Mouse (Mus musculus) intestine, embryonic 14.5 days (tissue): Measurements from ENCODE around the gene Khdc1b. TPM values are rescaled to one million over a fixed set of nuclear protein-coding genes. Genes with fewer than 3 reads are reported as not detected.

Experiments
- ATAC-seq: fragments of 200-750 bp; cut with Nextera tagmentation; replicated peaks from 2 replicates; pipeline ENCODE4 v1.8.0; 2017; ENCODE audit warnings: low read depth, moderate number of reproducible peaks, moderate TSS enrichment, moderate library complexity; ENCODE audit not compliant: low FRiP score, low TSS enrichment
- DNase-seq: peaks from one replicate; pipeline ENCODE4 v3.0.0-alpha.2; 2018; ENCODE audit warnings: low spot score
- H3K27ac ChIP-seq: fragments of 300-500 bp; sonication (generic); 2 replicates; pipeline ENCODE4 v1.5.1; 2014; ENCODE audit warnings: low read depth, mild to moderate bottlenecking, control low read depth
- H3K27me3 ChIP-seq: fragments of 300-500 bp; sonication (generic); replicated peaks from 2 replicates; pipeline ENCODE4 v1.6.1; 2014; ENCODE audit warnings: low read length, control low read depth; ENCODE audit not compliant: control insufficient read depth, insufficient read depth
- H3K36me3 ChIP-seq: fragments of 300-500 bp; sonication (generic); 2 replicates; pipeline ENCODE4 v1.6.1; 2014; ENCODE audit warnings: low read length, control low read depth; ENCODE audit not compliant: control insufficient read depth, insufficient read depth
- H3K4me1 ChIP-seq: fragments of 300-500 bp; sonication (generic); replicated peaks from 2 replicates; pipeline ENCODE4 v1.6.1; 2014; ENCODE audit warnings: low read length, control low read depth, mixed read lengths; ENCODE audit not compliant: control insufficient read depth, insufficient read depth
- H3K4me2 ChIP-seq: fragments of 300-500 bp; sonication (generic); 2 replicates; pipeline ENCODE4 v1.6.1; 2014; ENCODE audit warnings: low read length
- H3K4me3 ChIP-seq: fragments of 300-500 bp; sonication (generic); 2 replicates; pipeline ENCODE4 v1.5.1; 2014; ENCODE audit warnings: low read depth, low read length, control low read depth, mixed read lengths
- H3K9ac ChIP-seq: fragments of 300-500 bp; sonication (generic); 2 replicates; pipeline ENCODE4 v1.6.1; 2014; ENCODE audit warnings: mild to moderate bottlenecking, low read length
- H3K9me3 ChIP-seq: fragments of 300-500 bp; sonication (generic); 2 replicates; pipeline ENCODE4 v1.6.1; 2016; ENCODE audit warnings: low read length, control low read depth; ENCODE audit not compliant: control insufficient read depth
- WGBS: fragments of 180-500 bp; shearing (Covaris S2); extraction: QIAGEN DNeasy Blood & Tissue Kit; methylation state at CpG from one replicate; pipeline ENCODE4 v1.1.7; 2014; 5-methylcytosine and 5-hydroxymethylcytosine counted together
- polyA plus RNA-seq: library from polyadenylated mRNA; unstranded; fragments of >200 nt; fragmentation: Nextera tagmentation; extraction: Ambion mirVana; gene quantifications from 2 replicates; pipeline ENCODE4 v1.2.1, GENCODE M21; 2014

The Khdc1b gene
- polyA plus RNA-seq, 1 experiment from 2014 or later, result 0.12 TPM

- Histone ChIP-seq H3K9me3 (no peaks in the 10 kb centered on the region), H3K27me3 (no peaks in the 10 kb centered on the region), H3K36me3 (no peaks in the 10 kb centered on the region), H3K4me3 (no peak overlapping the region), H3K4me1 (no peaks in the 10 kb centered on the region), H3K4me2 (no peak overlapping the region), H3K27ac (no peak overlapping the region), H3K9ac (no peak overlapping the region)
- no peak for DNase-seq
- ATAC-seq, result no peak
- WGBS, result 76% methylated on average over 2 of the region's 2 CpGs
Observed at GRCm38 (mm10) chr1:21407266-21407665, 23.9 kb downstream of the Khdc1b start.

GRCm38 (mm10) chr1:21411331-21412196 lies 28.2 kb downstream of the Khdc1b start:
- Histone ChIP-seq H3K4me2 (no peak overlapping the region; the same call in 1 of the 2 replicates), H3K27ac (no peak overlapping the region), H3K27me3 (no peaks in the 10 kb centered on the region), H3K9me3 (no peaks in the 10 kb centered on the region), H3K36me3 (no peaks in the 10 kb centered on the region), H3K4me1 (no peaks in the 10 kb centered on the region), H3K4me3 (no peak overlapping the region), H3K9ac (no peak overlapping the region)
- WGBS, result 53% methylated on average over 18 of the region's 18 CpGs
- DNase-seq (no peak), ATAC-seq (0 out of 2 replicates have a peak, but pooled peaks have one; percentile 50)

GRCm38 (mm10) chr1:21412197-21412555 lies 28.8 kb downstream of the Khdc1b start:
- WGBS, result 76% methylated on average over 2 of the region's 2 CpGs
- no peaks in the 10 kb centered on the region for H3K36me3 ChIP-seq
- no peak for ATAC-seq

GRCm38 (mm10) chr1:21419370-21419769 lies 36.0 kb downstream of the Khdc1b start:
- ATAC-seq (no peak), DNase-seq (no peak)
- H3K4me3 ChIP-seq, result no peak overlapping the region
- H3K27ac ChIP-seq, result no peak overlapping the region
- H3K4me2 ChIP-seq, result no peak overlapping the region
- no peak overlapping the region for H3K9ac ChIP-seq
- no peaks in the 10 kb centered on the region for H3K4me1 ChIP-seq
- H3K36me3 ChIP-seq, result no peaks in the 10 kb centered on the region
- no peaks in the 10 kb centered on the region for H3K9me3 ChIP-seq
- no peaks in the 10 kb centered on the region for H3K27me3 ChIP-seq

More at GRCm38 (mm10) chr1:21412197-21412555, 28.8 kb downstream of the Khdc1b start:
- Histone ChIP-seq H3K4me2 (no peak overlapping the region), H3K9me3 (no peaks in the 10 kb centered on the region), H3K27ac (no peak overlapping the region), H3K9ac (no peak overlapping the region), H3K4me1 (no peaks in the 10 kb centered on the region), H3K27me3 (no peaks in the 10 kb centered on the region), H3K4me3 (no peak overlapping the region)
- DNase-seq, result no peak

GRCm38 (mm10) chr1:21425654-21426053 lies 42.3 kb downstream of the Khdc1b start:
- DNase-seq (no peak), ATAC-seq (no peak)
- Histone ChIP-seq H3K4me3 (no peak overlapping the region), H3K4me1 (no peaks in the 10 kb centered on the region), H3K27me3 (no peaks in the 10 kb centered on the region), H3K9me3 (no peaks in the 10 kb centered on the region), H3K27ac (no peak overlapping the region), H3K4me2 (no peak overlapping the region), H3K9ac (no peak overlapping the region), H3K36me3 (no peaks in the 10 kb centered on the region)
- 87% methylated on average over 2 of the region's 2 CpGs for WGBS

GRCm38 (mm10) chr1:21428079-21428478 lies 44.7 kb downstream of the Khdc1b start:
- no peak overlapping the region for H3K9ac ChIP-seq
- DNase-seq (no peak), ATAC-seq (no peak)
- H3K4me2 ChIP-seq, result no peak overlapping the region
- WGBS, result 80% methylated on average over 4 of the region's 4 CpGs
- no peak overlapping the region for H3K27ac ChIP-seq
- H3K4me1 ChIP-seq, result no peaks in the 10 kb centered on the region
- no peaks in the 10 kb centered on the region for H3K27me3 ChIP-seq
- no peak overlapping the region for H3K4me3 ChIP-seq
- no peaks in the 10 kb centered on the region for H3K36me3 ChIP-seq
- no peaks in the 10 kb centered on the region for H3K9me3 ChIP-seq

- Histone ChIP-seq H3K27ac (no peak overlapping the region), H3K27me3 (no peaks in the 10 kb centered on the region), H3K36me3 (no peaks in the 10 kb centered on the region), H3K4me1 (no peaks in the 10 kb centered on the region), H3K9ac (no peak overlapping the region), H3K4me2 (no peak overlapping the region), H3K4me3 (no peak overlapping the region), H3K9me3 (no peaks in the 10 kb centered on the region)
- 89% methylated on average over 3 of the region's 3 CpGs for WGBS
- ATAC-seq (no peak), DNase-seq (no peak)
Observed at GRCm38 (mm10) chr1:21431666-21432065, 48.3 kb downstream of the Khdc1b start.

GRCm38 (mm10) chr1:21434853-21435252 lies 51.5 kb downstream of the Khdc1b start:
- Histone ChIP-seq H3K4me1 (no peaks in the 10 kb centered on the region), H3K4me2 (no peak overlapping the region), H3K4me3 (no peak overlapping the region), H3K9me3 (no peaks in the 10 kb centered on the region), H3K27ac (no peak overlapping the region), H3K27me3 (no peaks in the 10 kb centered on the region), H3K36me3 (no peaks in the 10 kb centered on the region), H3K9ac (no peak overlapping the region)
- WGBS, result 65% methylated on average over 3 of the region's 3 CpGs
- DNase-seq (no peak), ATAC-seq (no peak)
